Mouse (Mus musculus): ENCODE results near the gene Rhog. TPM values are rescaled to one million over a fixed set of nuclear protein-coding genes. Genes with fewer than 3 reads are reported as not detected.
"Not testable (repeated sequence)": the region's sequence is repeated elsewhere in the genome, so short reads cannot be mapped to it uniquely, and the experiment has no call there.

The Rhog gene
- polyA plus RNA-seq, 1 experiment from 2014 or later: 62.0 TPM

- Histone ChIP-seq H3K4me2 (ENCODE audit: low read depth, low read length) (no peak overlapping the region), H3K27me3 (ENCODE audit: control insufficient read depth, insufficient read depth, low read length) (no peaks in the 10 kb centered on the region), H3K36me3 (ENCODE audit: control insufficient read depth, insufficient read depth, low read length) (no peaks in the 10 kb centered on the region), H3K9ac (ENCODE audit: low read length) (no peak overlapping the region), H3K27ac (ENCODE audit: low read length) (no peak overlapping the region), H3K4me3 (replicated peaks; ENCODE audit: low read length) (no peak overlapping the region), H3K9me3 (replicated peaks; ENCODE audit: control insufficient read depth, low read length) (no peaks in the 10 kb centered on the region), H3K4me1 (ENCODE audit: control insufficient read depth, insufficient read depth, low read length) (peaks cover 16% of the 10 kb centered on the region; the same call in 1 of the 2 replicates)
- 54% methylated on average over 3 of the region's 3 CpGs for WGBS
- ATAC-seq (ENCODE audit: insufficient read depth, low FRiP score): 0 out of 2 replicates have a peak, but pooled peaks have one; percentile 7
Measured at GRCm38 (mm10) chr7:102272422-102272948, 16.6 kb upstream of the Rhog start.

GRCm38 (mm10) chr7:102268395-102268748 is 12.5 kb upstream of the Rhog start:
- Histone ChIP-seq H3K27ac (ENCODE audit: low read length) (0 out of 2 replicates have a peak overlapping the region, but pooled peaks have one; percentile 21), H3K4me1 (ENCODE audit: control insufficient read depth, insufficient read depth, low read length) (peaks cover 21% of the 10 kb centered on the region; the same call in 1 of the 2 replicates), H3K9me3 (replicated peaks; ENCODE audit: control insufficient read depth, low read length) (no peaks in the 10 kb centered on the region), H3K36me3 (ENCODE audit: control insufficient read depth, insufficient read depth, low read length) (no peaks in the 10 kb centered on the region), H3K4me2 (ENCODE audit: low read depth, low read length) (peak overlapping the region; percentile 82), H3K9ac (ENCODE audit: low read length) (peak overlapping the region; percentile 79), H3K4me3 (replicated peaks; ENCODE audit: low read length) (peak overlapping the region; percentile 85), H3K27me3 (ENCODE audit: control insufficient read depth, insufficient read depth, low read length) (no peaks in the 10 kb centered on the region)
- ATAC-seq (ENCODE audit: insufficient read depth, low FRiP score): no peak
- WGBS: 7% methylated on average over 12 of the region's 12 CpGs

DNA sequence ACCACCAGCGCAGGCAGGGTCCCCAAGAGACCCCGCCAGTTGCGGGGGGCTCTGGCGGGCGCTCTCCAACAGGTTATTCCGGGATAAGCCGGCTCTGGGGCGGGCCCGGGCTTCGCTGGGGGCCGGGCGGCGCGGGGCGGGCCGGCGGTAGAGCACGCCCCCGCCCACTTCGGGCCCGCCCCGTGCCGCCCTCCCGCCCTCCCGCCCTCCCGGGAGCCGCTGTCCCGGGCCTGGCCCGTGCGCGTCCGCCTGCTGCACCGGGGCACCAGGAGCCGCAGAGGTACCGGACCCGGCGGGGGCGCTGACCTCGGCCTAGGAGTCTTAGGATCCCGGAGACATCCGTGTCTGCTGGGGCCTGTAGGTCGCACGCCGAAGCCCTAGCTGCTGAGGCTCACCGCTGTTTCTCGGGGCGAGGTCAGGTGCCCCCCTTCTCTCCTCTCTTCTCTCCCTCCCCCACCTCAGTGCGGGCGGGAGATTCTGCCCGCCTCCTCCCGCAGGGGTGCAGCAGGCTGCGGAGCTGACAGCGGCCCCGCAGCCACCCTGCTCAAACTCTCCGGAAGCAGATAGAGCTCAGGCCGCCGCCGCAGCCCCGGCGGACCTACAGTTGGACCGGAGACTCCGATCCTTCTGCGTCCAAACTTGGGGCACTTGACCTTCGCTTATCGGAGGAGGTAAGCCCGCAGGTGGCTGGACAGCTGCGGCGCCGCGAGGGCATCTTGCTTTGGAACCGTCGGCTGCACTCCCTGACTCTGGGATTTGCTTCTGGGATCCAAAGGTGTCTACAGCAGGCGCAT is 11.9 kb upstream of the Rhog start, which contains the start of gene Stim1:
Gene Stim1, plus strand, starts transcription at position 206 of the 794 bp plus-strand sequence.
- peak within 1 kb of the TSS; percentile 79 for H3K9ac ChIP-seq (ENCODE audit: low read length)
- ATAC-seq (ENCODE audit: insufficient read depth, low FRiP score): peak; percentile 93
- peaks cover 21% of the 10 kb centered on the region; the same call in 1 of the 2 replicates for H3K4me1 ChIP-seq (ENCODE audit: control insufficient read depth, insufficient read depth, low read length)
- H3K27ac ChIP-seq (ENCODE audit: low read length): peak within 1 kb of the TSS; percentile 79
- no peaks in the 10 kb centered on the region for H3K9me3 ChIP-seq (replicated peaks; ENCODE audit: control insufficient read depth, low read length)
- under 1% methylated on average over 68 of the region's 73 CpGs for WGBS
- H3K4me3 ChIP-seq (replicated peaks; ENCODE audit: low read length): peak within 1 kb of the TSS; percentile 85
- H3K27me3 ChIP-seq (ENCODE audit: control insufficient read depth, insufficient read depth, low read length): no peaks in the 10 kb centered on the region
- H3K36me3 ChIP-seq (ENCODE audit: control insufficient read depth, insufficient read depth, low read length): no peaks in the 10 kb centered on the region
- peak within 1 kb of the TSS; percentile 82 for H3K4me2 ChIP-seq (ENCODE audit: low read depth, low read length)

- no peaks in the 10 kb centered on the region for H3K36me3 ChIP-seq (ENCODE audit: control insufficient read depth, insufficient read depth, low read length)
- H3K4me3 ChIP-seq (replicated peaks; ENCODE audit: low read length): peak overlapping the region; percentile 85
- 0% methylated on average over 34 of the region's 34 CpGs for WGBS
- peak overlapping the region; percentile 79 for H3K9ac ChIP-seq (ENCODE audit: low read length)
- H3K4me1 ChIP-seq (ENCODE audit: control insufficient read depth, insufficient read depth, low read length): peaks cover 21% of the 10 kb centered on the region; the same call in 1 of the 2 replicates
- ATAC-seq (ENCODE audit: insufficient read depth, low FRiP score): peak; percentile 91
- H3K9me3 ChIP-seq (replicated peaks; ENCODE audit: control insufficient read depth, low read length): no peaks in the 10 kb centered on the region
- peak overlapping the region; percentile 79 for H3K27ac ChIP-seq (ENCODE audit: low read length)
- H3K27me3 ChIP-seq (ENCODE audit: control insufficient read depth, insufficient read depth, low read length): no peaks in the 10 kb centered on the region
- peak overlapping the region; percentile 82 for H3K4me2 ChIP-seq (ENCODE audit: low read depth, low read length)
Measured at GRCm38 (mm10) chr7:102267113-102267579, 11.3 kb upstream of the Rhog start.

- Histone ChIP-seq H3K9me3 (replicated peaks; ENCODE audit: control insufficient read depth, low read length) (no peaks in the 10 kb centered on the region), H3K4me3 (replicated peaks; ENCODE audit: low read length) (peak overlapping the region; percentile 85), H3K9ac (ENCODE audit: low read length) (peak overlapping the region; percentile 79; the same call in 1 of the 2 replicates), H3K27me3 (ENCODE audit: control insufficient read depth, insufficient read depth, low read length) (no peaks in the 10 kb centered on the region), H3K4me2 (ENCODE audit: low read depth, low read length) (peak overlapping the region; percentile 82), H3K27ac (ENCODE audit: low read length) (peak overlapping the region; percentile 66), H3K36me3 (ENCODE audit: control insufficient read depth, insufficient read depth, low read length) (no peaks in the 10 kb centered on the region), H3K4me1 (ENCODE audit: control insufficient read depth, insufficient read depth, low read length) (peaks cover 21% of the 10 kb centered on the region; the same call in 1 of the 2 replicates)
- ATAC-seq (ENCODE audit: insufficient read depth, low FRiP score): peak; percentile 8; the same call in 1 of the 2 replicates
- 42% methylated on average over 14 of the region's 14 CpGs for WGBS
Measured at GRCm38 (mm10) chr7:102266401-102267042, 10.7 kb upstream of the Rhog start.

DNA sequence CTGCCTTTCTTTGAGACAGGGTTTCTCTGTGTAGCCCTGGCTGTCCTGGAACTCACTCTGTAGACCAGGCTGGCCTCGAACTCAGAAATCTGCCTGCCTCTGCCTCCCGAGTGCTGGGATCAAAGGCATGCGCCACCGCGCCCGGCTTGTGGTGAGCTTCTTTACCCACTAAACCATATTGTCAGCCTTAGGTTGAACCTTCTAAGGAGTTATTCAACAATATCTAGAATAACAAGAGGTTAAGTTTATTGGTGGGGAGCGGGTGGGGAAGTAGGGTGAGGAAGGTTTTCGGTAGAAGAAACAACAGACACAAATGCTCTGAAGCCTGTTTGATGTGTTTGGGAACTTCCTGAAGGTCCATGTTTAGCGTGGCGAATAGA is 10.2 kb upstream of the Rhog start:
- H3K9ac ChIP-seq (ENCODE audit: low read length); H3K27ac ChIP-seq (ENCODE audit: low read length); H3K36me3 ChIP-seq (ENCODE audit: control insufficient read depth, insufficient read depth, low read length); ATAC-seq (ENCODE audit: insufficient read depth, low FRiP score); H3K27me3 ChIP-seq (ENCODE audit: control insufficient read depth, insufficient read depth, low read length); H3K9me3 ChIP-seq (replicated peaks; ENCODE audit: control insufficient read depth, low read length); H3K4me2 ChIP-seq (ENCODE audit: low read depth, low read length); H3K4me3 ChIP-seq (replicated peaks; ENCODE audit: low read length): not testable (repeated sequence)
- WGBS: 86% methylated on average over 10 of the region's 10 CpGs
- peaks cover 21% of the 10 kb centered on the region; the same call in 1 of the 2 replicates for H3K4me1 ChIP-seq (ENCODE audit: control insufficient read depth, insufficient read depth, low read length)

GRCm38 (mm10) chr7:102263020-102263419 is 7.2 kb upstream of the Rhog start:
- WGBS: 95% methylated on average over 2 of the region's 2 CpGs
- Histone ChIP-seq H3K4me2 (ENCODE audit: low read depth, low read length) (no peak overlapping the region), H3K36me3 (ENCODE audit: control insufficient read depth, insufficient read depth, low read length) (no peaks in the 10 kb centered on the region), H3K4me3 (replicated peaks; ENCODE audit: low read length) (no peak overlapping the region), H3K27ac (ENCODE audit: low read length) (no peak overlapping the region), H3K27me3 (ENCODE audit: control insufficient read depth, insufficient read depth, low read length) (no peaks in the 10 kb centered on the region), H3K9ac (ENCODE audit: low read length) (no peak overlapping the region), H3K4me1 (ENCODE audit: control insufficient read depth, insufficient read depth, low read length) (peaks cover 4% of the 10 kb centered on the region; the same call in 1 of the 2 replicates), H3K9me3 (replicated peaks; ENCODE audit: control insufficient read depth, low read length) (no peaks in the 10 kb centered on the region)
- ATAC-seq (ENCODE audit: insufficient read depth, low FRiP score): no peak

DNA sequence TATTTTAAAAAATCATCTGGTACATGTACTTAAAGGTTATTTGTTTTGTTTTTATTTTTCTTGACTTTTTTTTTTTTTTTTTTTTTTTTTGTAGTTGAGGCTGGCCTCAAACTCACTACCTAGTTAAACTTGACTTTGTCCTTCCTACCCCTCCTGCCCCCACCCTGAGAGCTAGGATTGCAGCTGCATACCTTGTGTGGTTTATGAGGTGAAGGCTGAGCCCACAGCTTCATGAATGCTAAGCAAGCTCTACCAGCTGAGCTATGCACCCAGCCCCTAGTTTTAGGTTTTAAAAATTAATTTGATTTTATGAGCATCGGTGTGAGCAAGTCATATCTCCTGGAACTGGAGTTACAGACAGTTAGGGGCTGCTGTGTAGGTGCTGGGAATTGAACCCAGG is 4.7 kb upstream of the Rhog start:
- no peaks in the 10 kb centered on the region for H3K9me3 ChIP-seq (replicated peaks; ENCODE audit: control insufficient read depth, low read length)
- H3K27me3 ChIP-seq (ENCODE audit: control insufficient read depth, insufficient read depth, low read length): no peaks in the 10 kb centered on the region
- H3K27ac ChIP-seq (ENCODE audit: low read length): no peak overlapping the region
- H3K4me3 ChIP-seq (replicated peaks; ENCODE audit: low read length): no peak overlapping the region
- H3K36me3 ChIP-seq (ENCODE audit: control insufficient read depth, insufficient read depth, low read length): no peaks in the 10 kb centered on the region
- H3K9ac ChIP-seq (ENCODE audit: low read length): no peak overlapping the region
- H3K4me1 ChIP-seq (ENCODE audit: control insufficient read depth, insufficient read depth, low read length): no peaks in the 10 kb centered on the region
- 83% methylated on average over 1 of the region's 1 CpGs for WGBS
- H3K4me2 ChIP-seq (ENCODE audit: low read depth, low read length): no peak overlapping the region
- ATAC-seq (ENCODE audit: insufficient read depth, low FRiP score): no peak

Measured in stomach, embryonic 16.5 days (tissue).